Mouse (Mus musculus) brown adipose tissue, adult 24 weeks (tissue): ENCODE results near the gene Gpr137c. TPM values are rescaled to one million over a fixed set of nuclear protein-coding genes. Genes with fewer than 3 reads are reported as not detected.

Source experiments
- H3K27ac ChIP-seq: fragments of 200-500 bp; replicated peaks from 2 replicates; pipeline ENCODE4 v1.5.1; 2012; ENCODE audit warnings: low read depth, mild to moderate bottlenecking, low read length
- H3K4me1 ChIP-seq: fragments of 200-500 bp; 2 replicates; pipeline ENCODE4 v1.6.1; 2012; ENCODE audit warnings: low read length, mixed read lengths; ENCODE audit not compliant: control insufficient read depth, insufficient read depth, insufficient read length
- H3K4me3 ChIP-seq: fragments of 200-500 bp; 2 replicates; pipeline ENCODE4 v1.5.1; 2012; ENCODE audit warnings: low read depth, mild to moderate bottlenecking, low read length, moderate library complexity; ENCODE audit not compliant: insufficient read depth
- polyA plus RNA-seq: library from polyadenylated mRNA; stranded (reverse); fragments of >200 nt; gene quantifications from 2 replicates; pipeline ENCODE4 v1.2.4, GENCODE M21; 2012; ENCODE audit not compliant: missing spikeins, insufficient read depth, insufficient read length

Gene Gpr137c
- polyA plus RNA-seq, 1 experiment: not detected

DNA sequence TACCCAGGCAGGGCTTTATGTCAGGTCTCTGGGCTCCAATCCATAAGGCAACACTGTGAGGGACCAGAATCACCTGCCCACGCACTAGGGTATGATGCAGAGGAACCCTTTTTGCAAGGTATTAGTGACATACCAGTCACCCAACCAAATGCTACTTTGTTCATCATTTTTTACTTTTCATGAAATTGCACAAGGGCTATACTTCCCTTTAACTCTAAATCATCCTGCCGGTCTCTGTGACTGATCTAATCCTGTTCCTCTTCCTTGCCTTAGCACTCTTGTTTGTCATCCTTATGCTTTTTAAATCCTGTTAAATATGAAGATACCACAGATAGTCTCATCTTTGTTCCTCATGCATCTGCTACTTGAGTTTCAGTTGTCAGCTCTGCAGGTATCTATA, 19.5 kb downstream of the Gpr137c start:
- no peak overlapping the region for H3K27ac ChIP-seq
- H3K4me1 ChIP-seq: no peaks in the 10 kb centered on the region
- H3K4me3 ChIP-seq: no peak overlapping the region

DNA sequence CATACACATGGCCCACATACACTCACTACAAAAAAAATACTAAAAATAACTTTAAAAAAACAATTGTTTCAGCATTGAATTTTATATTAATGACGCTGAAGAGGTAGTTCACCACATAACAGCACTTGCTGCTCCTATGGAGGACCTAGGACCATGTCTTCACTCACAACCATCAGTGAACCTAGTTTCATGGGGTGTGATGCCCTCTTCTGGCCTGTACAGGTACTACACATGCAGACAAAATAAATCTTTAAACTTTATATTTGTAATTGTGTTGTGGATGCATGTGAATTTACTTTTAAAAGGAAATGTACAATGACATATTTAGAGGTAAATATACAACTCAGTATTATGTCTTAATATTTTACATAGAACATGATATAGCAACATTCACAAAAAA, 22.1 kb downstream of the Gpr137c start:
- H3K27ac ChIP-seq: no peak overlapping the region
- H3K4me1 ChIP-seq: no peaks in the 10 kb centered on the region
- no peak overlapping the region for H3K4me3 ChIP-seq

- Histone ChIP-seq H3K4me3 (no peak overlapping the region), H3K27ac (no peak overlapping the region), H3K4me1 (no peaks in the 10 kb centered on the region)
Measured at GRCm38 (mm10) chr14:45251548-45252076, 32.1 kb downstream of the Gpr137c start.

DNA sequence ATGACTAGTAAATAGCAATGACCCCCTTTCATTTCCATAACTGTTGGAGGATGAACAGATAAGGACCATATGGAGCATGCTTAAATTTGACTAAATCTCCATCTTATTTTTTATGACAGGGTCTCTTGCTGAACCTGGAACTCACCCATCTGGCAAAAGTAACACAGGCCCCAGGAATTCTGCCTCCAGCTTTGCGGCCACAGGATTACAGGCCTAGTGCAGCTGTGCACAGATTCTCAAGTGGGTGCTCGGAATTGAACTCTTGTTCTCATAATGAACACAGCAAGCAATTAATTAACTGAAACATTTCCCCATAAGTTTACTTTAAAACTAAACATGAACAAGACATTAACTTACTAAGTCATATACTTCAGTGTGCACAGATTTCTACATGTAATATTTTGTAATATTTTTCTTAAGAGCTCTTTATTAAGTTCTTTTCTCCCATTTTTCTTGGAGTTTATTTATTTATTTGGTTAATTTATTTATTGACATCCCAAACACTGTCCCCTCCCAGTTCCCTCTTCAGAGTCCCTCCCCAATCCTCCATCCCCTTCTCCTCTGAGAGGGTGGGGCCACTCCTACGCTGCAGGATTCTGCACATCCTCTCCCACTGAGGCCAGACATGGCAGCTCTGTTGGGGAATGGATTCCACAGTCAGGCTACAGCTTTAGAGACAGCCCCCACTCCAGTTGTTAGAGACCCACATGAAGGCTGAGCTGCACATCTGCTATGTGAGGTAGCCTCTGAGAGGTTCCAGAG, 44.5 kb downstream of the Gpr137c start:
- Histone ChIP-seq H3K4me3 (no peak overlapping the region), H3K27ac (no peak overlapping the region), H3K4me1 (no peaks in the 10 kb centered on the region)

GRCm38 (mm10) chr14:45275816-45276215, 56.3 kb downstream of the Gpr137c start:
- H3K4me3 ChIP-seq: no peak overlapping the region
- no peak overlapping the region for H3K27ac ChIP-seq

GRCm38 (mm10) chr14:45282066-45282465, 62.5 kb downstream of the Gpr137c start:
- H3K4me1 ChIP-seq: no peaks in the 10 kb centered on the region
- H3K27ac ChIP-seq: no peak overlapping the region
- no peak overlapping the region for H3K4me3 ChIP-seq

More at GRCm38 (mm10) chr14:45275816-45276215, 56.3 kb downstream of the Gpr137c start:
- H3K4me1 ChIP-seq: no peaks in the 10 kb centered on the region

GRCm38 (mm10) chr14:45291608-45292007, 72.1 kb downstream of the Gpr137c start:
- Histone ChIP-seq H3K27ac (no peak overlapping the region), H3K4me3 (no peak overlapping the region), H3K4me1 (no peaks in the 10 kb centered on the region)

DNA sequence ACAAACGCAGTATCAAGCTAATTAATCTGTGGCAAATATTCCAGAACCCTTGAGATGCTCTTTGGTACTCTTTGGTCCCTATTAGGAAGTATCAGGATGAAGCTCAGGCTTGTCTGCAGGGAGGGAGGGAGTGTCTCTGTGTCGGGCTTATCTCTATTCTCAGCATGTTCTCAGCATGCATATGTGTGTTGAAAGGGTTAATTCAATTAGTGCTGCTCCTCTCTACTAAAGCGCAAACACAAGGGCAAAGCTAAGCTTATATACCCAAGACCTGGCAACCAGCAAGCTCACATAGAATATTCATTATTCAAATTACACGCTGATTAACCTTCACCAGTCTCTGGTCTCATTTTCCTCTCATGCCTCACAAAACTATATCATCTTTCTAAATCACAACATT, 84.4 kb downstream of the Gpr137c start:
- Histone ChIP-seq H3K27ac (no peak overlapping the region), H3K4me1 (no peaks in the 10 kb centered on the region), H3K4me3 (no peak overlapping the region)

DNA sequence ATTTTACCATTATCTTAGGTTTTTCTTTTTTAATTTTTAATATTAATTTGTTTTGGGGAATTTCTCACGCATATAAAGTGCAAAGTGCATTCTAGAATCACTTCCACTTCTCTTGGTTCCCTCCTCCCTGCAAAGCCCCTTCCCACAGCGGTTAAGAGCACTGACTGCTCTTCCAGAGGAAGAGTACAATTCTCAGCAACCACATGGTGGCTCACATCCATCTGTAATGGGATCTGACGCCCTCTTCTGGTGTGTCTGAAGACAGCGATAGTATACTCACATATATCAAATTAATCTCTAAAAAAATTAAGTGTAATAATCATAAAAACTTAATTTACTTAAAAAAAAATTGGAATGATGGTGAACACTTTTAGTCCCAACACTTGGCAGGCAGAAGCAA, 84.9 kb downstream of the Gpr137c start:
- Histone ChIP-seq H3K27ac (no peak overlapping the region), H3K4me3 (no peak overlapping the region), H3K4me1 (peaks cover under 1% of the 10 kb centered on the region; the same call in 1 of the 2 replicates)

DNA sequence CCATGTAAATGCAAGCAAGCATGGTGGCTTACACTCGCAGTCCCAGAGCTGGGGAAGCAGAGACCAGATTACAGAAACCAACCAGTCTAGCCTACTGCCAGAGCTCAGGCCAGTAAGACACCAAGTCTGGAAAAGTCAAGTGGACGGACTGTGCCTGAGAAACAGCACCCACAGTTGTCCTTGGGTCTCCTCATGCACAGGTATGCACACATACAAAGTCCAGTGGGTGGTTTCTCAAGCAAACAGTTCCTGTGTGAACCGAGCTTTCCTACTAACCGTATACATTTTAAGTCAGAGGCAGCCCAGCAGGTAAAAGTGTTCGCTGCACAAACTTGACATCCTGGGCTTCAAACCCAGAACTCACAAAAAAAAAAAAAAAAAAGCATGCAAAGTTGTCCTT, 86.3 kb downstream of the Gpr137c start:
- Histone ChIP-seq H3K27ac (no peak overlapping the region), H3K4me3 (no peak overlapping the region), H3K4me1 (peaks cover 2% of the 10 kb centered on the region; the same call in 1 of the 2 replicates)

GRCm38 (mm10) chr14:45307630-45308328, 88.3 kb downstream of the Gpr137c start:
- Histone ChIP-seq H3K4me1 (peaks cover 2% of the 10 kb centered on the region; the same call in 1 of the 2 replicates), H3K27ac (no peak overlapping the region), H3K4me3 (no peak overlapping the region)

GRCm38 (mm10) chr14:45309646-45310045, 90.1 kb downstream of the Gpr137c start:
- no peak overlapping the region for H3K4me3 ChIP-seq
- H3K27ac ChIP-seq: no peak overlapping the region
- peaks cover 2% of the 10 kb centered on the region; the same call in 1 of the 2 replicates for H3K4me1 ChIP-seq

GRCm38 (mm10) chr14:45310101-45310500, 90.6 kb downstream of the Gpr137c start:
- Histone ChIP-seq H3K4me3 (no peak overlapping the region), H3K27ac (no peak overlapping the region)

GRCm38 (mm10) chr14:45316927-45317326, 97.4 kb downstream of the Gpr137c start:
- Histone ChIP-seq H3K4me3 (peak overlapping the region; percentile 23; the same call in 1 of the 2 replicates), H3K27ac (no peak overlapping the region), H3K4me1 (peaks cover 3% of the 10 kb centered on the region; the same call in 1 of the 2 replicates)

More at GRCm38 (mm10) chr14:45310101-45310500, 90.6 kb downstream of the Gpr137c start:
- H3K4me1 ChIP-seq: peaks cover 2% of the 10 kb centered on the region; the same call in 1 of the 2 replicates

- peak overlapping the region; percentile 26; the same call in 1 of the 2 replicates for H3K27ac ChIP-seq
- peak overlapping the region; percentile 91 for H3K4me3 ChIP-seq
- H3K4me1 ChIP-seq: peaks cover 3% of the 10 kb centered on the region; the same call in 1 of the 2 replicates
Measured at GRCm38 (mm10) chr14:45317921-45318411, 98.4 kb downstream of the Gpr137c start.
